9 mouse cellular contexts compared by ENCODE assay signal in the genomic region with DNA sequence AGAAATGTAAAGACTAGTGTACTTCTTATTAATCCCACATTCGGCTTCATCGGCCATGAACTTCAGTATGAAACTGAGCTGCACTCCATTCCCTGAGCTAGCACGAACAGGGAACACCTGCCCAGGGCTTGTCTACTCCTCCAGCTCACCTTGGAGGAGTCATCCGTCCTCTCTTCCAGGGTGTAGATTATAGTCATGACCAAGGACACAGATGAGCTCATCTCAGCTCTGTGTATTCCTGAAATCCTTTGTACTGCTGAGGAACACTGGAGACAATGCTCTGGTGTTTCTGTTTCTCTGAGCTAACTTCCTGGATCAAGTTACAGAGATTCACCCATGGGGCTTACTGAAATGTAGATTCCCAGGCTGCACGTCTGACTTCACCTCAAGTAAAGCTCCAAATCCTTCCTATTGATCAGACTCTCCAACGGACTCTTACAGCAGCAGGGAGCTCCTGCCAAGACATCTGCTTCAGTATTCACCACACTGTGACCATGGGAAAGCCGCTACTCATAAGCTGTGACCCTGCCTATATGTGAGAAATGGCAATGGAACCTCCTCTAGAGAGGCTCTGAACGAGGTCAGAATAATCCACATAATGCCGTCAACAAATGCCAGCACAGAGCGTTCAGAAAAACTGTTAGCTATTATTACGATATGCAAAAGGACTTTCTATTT.
DNase-seq lines count a peak whose midpoint lies in the region; ATAC-seq lines count a peak whose summit lies in the region.
"Had no signal": no experiment of that assay in that cellular context is flagged by ENCODE, and none has a peak within 500 bp of the region (broad histone marks: within the 10 kb centered on the region; RNA-seq: fewer than 3 reads in every experiment).

No protein-coding gene starts in this region.

- no peak overlapping the region for H3K4me2 ChIP-seq in hindbrain, embryonic 11.5 days (replicated peaks; ENCODE audit: low read depth, low read length)
- 0 out of 2 replicates have a peak overlapping the region, but pooled peaks have one; percentile 7 for H3K4me2 ChIP-seq in midbrain, embryonic 12.5 days (replicated peaks)
- H3K4me2 ChIP-seq: liver, embryonic 13.5 days had no signal

- H3K36me3 ChIP-seq in hindbrain, embryonic 10.5 days: no peaks in the 10 kb centered on the region
- no peaks in the 10 kb centered on the region for H3K36me3 ChIP-seq in hindbrain, embryonic 11.5 days (ENCODE audit: control insufficient read depth, insufficient read depth, low read length)
- H3K36me3 ChIP-seq in midbrain, embryonic 12.5 days: no peaks in the 10 kb centered on the region
- H3K36me3 ChIP-seq: liver, embryonic 13.5 days had no signal

- H3K4me1 ChIP-seq in hindbrain, embryonic 10.5 days (replicated peaks): peaks cover 26% of the 10 kb centered on the region
- H3K4me1 ChIP-seq in hindbrain, embryonic 11.5 days (replicated peaks; ENCODE audit: control insufficient read depth, insufficient read depth, low read length): no peaks in the 10 kb centered on the region
- peaks cover 13% of the 10 kb centered on the region for H3K4me1 ChIP-seq in midbrain, embryonic 12.5 days

- H3K27me3 ChIP-seq in hindbrain, embryonic 10.5 days (ENCODE audit: insufficient read depth, poor library complexity, severe bottlenecking): no peaks in the 10 kb centered on the region
- H3K27me3 ChIP-seq in hindbrain, embryonic 11.5 days (ENCODE audit: control insufficient read depth, insufficient read depth, low read length): no peaks in the 10 kb centered on the region
- H3K27me3 ChIP-seq in midbrain, embryonic 12.5 days: no peaks in the 10 kb centered on the region
- H3K27me3 ChIP-seq: liver, embryonic 13.5 days had no signal

- 0 out of 2 replicates have a peak overlapping the region, but pooled peaks have one; percentile 36 for H3K27ac ChIP-seq in hindbrain, embryonic 10.5 days
- H3K27ac ChIP-seq in hindbrain, embryonic 11.5 days (ENCODE audit: low read depth, low read length): no peak overlapping the region
- 0 out of 2 replicates have a peak overlapping the region, but pooled peaks have one; percentile 35 for H3K27ac ChIP-seq in midbrain, embryonic 12.5 days (replicated peaks)
- H3K27ac ChIP-seq: liver, embryonic 13.5 days had no signal

- 47% methylated on average over 11 of the region's 11 CpGs for WGBS in hindbrain, embryonic 10.5 days
- WGBS in hindbrain, embryonic 11.5 days: 51% methylated on average over 11 of the region's 11 CpGs
- whole genome bisulfite sequencing in midbrain, embryonic 12.5 days: 36% methylated on average over 11 of the region's 11 CpGs

- no peak overlapping the region for H3K9ac ChIP-seq in hindbrain, embryonic 11.5 days (ENCODE audit: low read depth, low read length)
- no peak overlapping the region for H3K9ac ChIP-seq in midbrain, embryonic 12.5 days (replicated peaks)
- H3K9ac ChIP-seq: liver, embryonic 13.5 days had no signal

- no peak overlapping the region for H3K4me3 ChIP-seq in hindbrain, embryonic 10.5 days
- H3K4me3 ChIP-seq in hindbrain, embryonic 11.5 days (ENCODE audit: low read depth, low read length): no peak overlapping the region
- no peak overlapping the region for H3K4me3 ChIP-seq in midbrain, embryonic 12.5 days
- H3K4me3 ChIP-seq: liver, embryonic 13.5 days had no signal

- peak; percentile 57 to 85 for DNase-seq in adrenal gland, adult (ENCODE audit: inconsistent age in 2 of 2, low spot score in 1 of 2)
- no peak for DNase-seq in adrenal gland, postnatal 4 days (ENCODE audit: low spot score in 2 of 2)
- no peak for DNase-seq in hindbrain, embryonic 10.5 days (ENCODE audit: low spot score)
- no peak for DNase-seq in hindbrain, embryonic 11.5 days (ENCODE audit: low spot score)
- peak; percentile 20 for DNase-seq in ZHBTc4 (ENCODE audit: low read depth, low spot score)
- no peak for DNase-seq in cerebellum, postnatal 36 days
- no peak for DNase-seq in B cell, adult 2 months
- DNase-seq: liver, embryonic 13.5 days had no signal

- ATAC-seq in hindbrain, embryonic 11.5 days (ENCODE audit: low FRiP score): no peak
- ATAC-seq in midbrain, embryonic 12.5 days (ENCODE audit: low FRiP score, low read depth): no peak

- no peaks in the 10 kb centered on the region for H3K9me3 ChIP-seq in hindbrain, embryonic 10.5 days
- no peaks in the 10 kb centered on the region for H3K9me3 ChIP-seq in hindbrain, embryonic 11.5 days (ENCODE audit: control insufficient read depth, low read length)
- no peaks in the 10 kb centered on the region for H3K9me3 ChIP-seq in midbrain, embryonic 12.5 days
- H3K9me3 ChIP-seq: liver, embryonic 13.5 days had no signal

Comparison
In these comparisons a context has a peak if more than half of its experiments do, and no peak if none do; other contexts are left out.
1. DNase-seq: peak in adrenal gland, adult (2 of 2) and ZHBTc4 (single experiment); none in adrenal gland, postnatal 4 days (0 of 2), hindbrain, embryonic 10.5 days (single experiment), hindbrain, embryonic 11.5 days (single experiment), cerebellum, postnatal 36 days (0 of 2) and B cell, adult 2 months (0 of 2).